Mouse (Mus musculus) B cell, adult 62 days (primary cell): ENCODE measurements around the gene Etv5. TPM values are rescaled to one million over a fixed set of nuclear protein-coding genes. Genes with fewer than 3 reads are reported as not detected.

Source experiments
- total RNA-seq: library from RNA; stranded (reverse); gene quantifications from 4 replicates; pipeline ENCODE4 v1.2.4, GENCODE M21; 2023

The Etv5 gene
- total RNA-seq: 9.2 to 11.3 TPM (median 10.4 TPM) in 4 replicates

GRCm38 (mm10) chr16:22439499-22440177 lies at the start of gene Etv5:
Gene Etv5 (minus strand): TSS chr16:22439719.

Other genes starting within 250 kb of the Etv5 start
- gene Tra2b, start 173.7 kb downstream of the Etv5 start, total RNA-seq: 570 to 592 TPM (median 574 TPM) in 4 replicates
- gene Dgkg, start 217.5 kb upstream of the Etv5 start, total RNA-seq: 0.24 to 0.66 TPM (median 0.34 TPM) in 4 replicates